Mouse (Mus musculus) G1E (cell line): ENCODE measurements around the gene Cyp2b23.

Experiments used
- CTCF ChIP-seq: IDR thresholded peaks from 2 replicates; pipeline ENCODE4 v1.5.1; 2012; ENCODE audit warnings: low read depth, low read length, inconsistent platforms, mixed read lengths
- GATA1 ChIP-seq: IDR thresholded peaks from 2 replicates; pipeline ENCODE4 v1.6.1; 2012; ENCODE audit warnings: borderline replicate concordance, low read length, inconsistent platforms, mixed read lengths
- POLR2AphosphoS5 ChIP-seq: IDR thresholded peaks from 2 replicates; pipeline ENCODE4 v1.6.1; 2012; ENCODE audit warnings: low read depth, low read length, inconsistent platforms; ENCODE audit not compliant: insufficient replicate concordance

DNA sequence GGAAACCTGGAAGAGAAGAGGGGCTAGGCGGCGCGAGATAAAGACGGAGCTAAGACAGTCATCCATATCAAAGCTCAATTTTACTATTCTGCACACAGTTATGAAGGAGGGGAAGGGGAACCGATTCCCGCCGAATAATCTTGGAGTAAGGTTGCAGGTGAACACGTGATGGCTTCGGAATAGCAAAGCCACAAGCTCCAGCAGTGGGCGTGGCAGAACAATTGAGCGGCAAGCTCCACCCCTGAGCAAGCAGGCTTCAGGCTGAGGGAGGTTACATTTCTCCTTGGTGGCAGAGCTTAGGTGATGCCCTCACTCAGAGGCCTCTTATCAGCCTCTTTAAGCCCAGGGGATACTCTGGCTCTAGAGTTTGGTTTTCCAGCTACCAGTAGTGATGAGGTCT lies 24.8 kb upstream of the Cyp2b23 start:
- TF ChIP-seq CTCF (no peak), GATA1 (no peak), POLR2AphosphoS5 (no peak)
